Mouse (Mus musculus): ENCODE results near the gene Kdsr.
A peak's percentile ranks its signal among the peaks of the same experiment; 100 is the strongest.

Kdsr gene

GRCm38 (mm10) chr1:106759572-106760435 is at the start of gene Kdsr:
Kdsr (minus strand) TSS chr1:106759727.
- DNase-seq (ENCODE audit: low read depth, low spot score), result peak; percentile 97

- no peak for DNase-seq (ENCODE audit: low read depth, low spot score)
Measured at GRCm38 (mm10) chr1:106799931-106800330, 40.4 kb upstream of the Kdsr start.

- no peak for DNase-seq (ENCODE audit: low read depth, low spot score)
Measured at GRCm38 (mm10) chr1:106799406-106799805, 39.9 kb upstream of the Kdsr start.

GRCm38 (mm10) chr1:106796987-106797779 is 37.7 kb upstream of the Kdsr start:
- DNase-seq (ENCODE audit: low read depth, low spot score), result no peak

- peak; percentile 96 for DNase-seq (ENCODE audit: low read depth, low spot score)
Measured at GRCm38 (mm10) chr1:106796542-106796924, 37.0 kb upstream of the Kdsr start, which contains the start of gene Vps4b. Vps4b (minus strand) TSS chr1:106796728.

GRCm38 (mm10) chr1:106795634-106796541 is 36.4 kb upstream of the Kdsr start:
- DNase-seq (ENCODE audit: low read depth, low spot score), result peak; percentile 70

GRCm38 (mm10) chr1:106774896-106775295 is 15.4 kb upstream of the Kdsr start:
- DNase-seq (ENCODE audit: low read depth, low spot score), result no peak

- no peak for DNase-seq (ENCODE audit: low read depth, low spot score)
Measured at GRCm38 (mm10) chr1:106774092-106774491, 14.6 kb upstream of the Kdsr start.

- no peak for DNase-seq (ENCODE audit: low read depth, low spot score)
Measured at GRCm38 (mm10) chr1:106768773-106769172, 9.2 kb upstream of the Kdsr start.

GRCm38 (mm10) chr1:106765771-106766170 is 6.2 kb upstream of the Kdsr start:
- DNase-seq (ENCODE audit: low read depth, low spot score), result no peak

- DNase-seq (ENCODE audit: low read depth, low spot score), result no peak
Measured at GRCm38 (mm10) chr1:106764846-106765245, 5.3 kb upstream of the Kdsr start.

GRCm38 (mm10) chr1:106764281-106764680 is 4.8 kb upstream of the Kdsr start:
- DNase-seq (ENCODE audit: low read depth, low spot score), result no peak

GRCm38 (mm10) chr1:106760750-106761149 is 1.2 kb upstream of the Kdsr start:
- DNase-seq (ENCODE audit: low read depth, low spot score), result no peak

- DNase-seq (ENCODE audit: low read depth, low spot score), result peak; percentile 76
Measured at GRCm38 (mm10) chr1:106758734-106759571, 574 bp downstream of the Kdsr start.

- DNase-seq (ENCODE audit: low read depth, low spot score), result no peak
Measured at GRCm38 (mm10) chr1:106756633-106757032, 2.9 kb downstream of the Kdsr start.

GRCm38 (mm10) chr1:106752013-106752412 is 7.5 kb downstream of the Kdsr start:
- DNase-seq (ENCODE audit: low read depth, low spot score), result no peak

GRCm38 (mm10) chr1:106750656-106751055 is 8.9 kb downstream of the Kdsr start:
- DNase-seq (ENCODE audit: low read depth, low spot score), result no peak

GRCm38 (mm10) chr1:106748555-106749315 is 10.8 kb downstream of the Kdsr start:
- no peak for DNase-seq (ENCODE audit: low read depth, low spot score)

- DNase-seq (ENCODE audit: low read depth, low spot score), result no peak
Measured at GRCm38 (mm10) chr1:106742980-106743379, 16.5 kb downstream of the Kdsr start.

- DNase-seq (ENCODE audit: low read depth, low spot score), result no peak
Measured at GRCm38 (mm10) chr1:106740735-106741134, 18.8 kb downstream of the Kdsr start.
